Mouse (Mus musculus): Measurements from ENCODE around the gene Slfn14. TPM values are rescaled to one million over a fixed set of nuclear protein-coding genes. Genes with fewer than 3 reads are reported as not detected.
"Not testable (repeated sequence)": the region's sequence is repeated elsewhere in the genome, so short reads cannot be mapped to it uniquely, and the experiment has no call there.

Gene Slfn14
- polyA plus RNA-seq, 1 experiment from 2014 or later: 3.9 TPM

DNA sequence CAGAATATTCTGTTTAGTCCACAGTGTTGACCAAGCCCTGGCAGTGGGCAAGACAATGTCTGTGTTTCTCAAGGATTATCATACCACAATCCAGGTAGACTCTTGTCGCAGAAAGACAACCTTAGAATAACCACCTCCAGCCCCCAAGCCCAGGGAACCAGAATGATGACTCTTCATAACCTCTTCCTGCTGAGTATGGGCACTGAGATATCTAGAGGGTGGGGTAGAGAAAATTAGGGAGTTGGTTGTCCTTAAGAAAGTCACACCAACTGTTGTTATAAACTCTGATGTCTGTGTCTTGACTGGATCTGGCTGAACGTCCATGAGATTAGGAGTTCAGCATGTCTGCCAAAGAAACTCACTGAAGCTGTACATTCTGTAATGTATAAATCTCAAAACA is 48.1 kb downstream of the Slfn14 start:
- Histone ChIP-seq H3K27ac (ENCODE audit: low read depth, low read length) (no peak overlapping the region), H3K4me3 (ENCODE audit: low read depth, low read length) (no peak overlapping the region), H3K9ac (ENCODE audit: low read depth, low read length) (no peak overlapping the region), H3K4me1 (ENCODE audit: control insufficient read depth, insufficient read depth, low read length) (no peaks in the 10 kb centered on the region), H3K27me3 (ENCODE audit: control insufficient read depth, insufficient read depth, low read length) (no peaks in the 10 kb centered on the region), H3K9me3 (replicated peaks; ENCODE audit: control insufficient read depth, low read length) (no peaks in the 10 kb centered on the region), H3K36me3 (ENCODE audit: control insufficient read depth, insufficient read depth, low read length) (no peaks in the 10 kb centered on the region), H3K4me2 (no peak overlapping the region)
- WGBS (ENCODE audit: insufficient replicate concordance): 84% methylated on average over 2 of the region's 2 CpGs
- no peak for ATAC-seq (replicated peaks; ENCODE audit: insufficient number of reproducible peaks, low FRiP score, low TSS enrichment)

GRCm38 (mm10) chr11:83237390-83237789 is 49.1 kb downstream of the Slfn14 start:
- not testable (repeated sequence) for H3K27me3 ChIP-seq (ENCODE audit: control insufficient read depth, insufficient read depth, low read length); H3K4me2 ChIP-seq; H3K4me1 ChIP-seq (ENCODE audit: control insufficient read depth, insufficient read depth, low read length); ATAC-seq (replicated peaks; ENCODE audit: insufficient number of reproducible peaks, low FRiP score, low TSS enrichment); H3K9me3 ChIP-seq (replicated peaks; ENCODE audit: control insufficient read depth, low read length); H3K4me3 ChIP-seq (ENCODE audit: low read depth, low read length); H3K36me3 ChIP-seq (ENCODE audit: control insufficient read depth, insufficient read depth, low read length); H3K9ac ChIP-seq (ENCODE audit: low read depth, low read length); H3K27ac ChIP-seq (ENCODE audit: low read depth, low read length)
- 80% methylated on average over 9 of the region's 9 CpGs for WGBS (ENCODE audit: insufficient replicate concordance)

- H3K4me3 ChIP-seq (ENCODE audit: low read depth, low read length); H3K36me3 ChIP-seq (ENCODE audit: control insufficient read depth, insufficient read depth, low read length); H3K27me3 ChIP-seq (ENCODE audit: control insufficient read depth, insufficient read depth, low read length); ATAC-seq (replicated peaks; ENCODE audit: insufficient number of reproducible peaks, low FRiP score, low TSS enrichment); H3K9ac ChIP-seq (ENCODE audit: low read depth, low read length); H3K27ac ChIP-seq (ENCODE audit: low read depth, low read length); H3K4me1 ChIP-seq (ENCODE audit: control insufficient read depth, insufficient read depth, low read length); H3K9me3 ChIP-seq (replicated peaks; ENCODE audit: control insufficient read depth, low read length); H3K4me2 ChIP-seq: not testable (repeated sequence)
- 42% methylated on average over 5 of the region's 5 CpGs for WGBS (ENCODE audit: insufficient replicate concordance)
Measured at GRCm38 (mm10) chr11:83233621-83234020, 52.9 kb downstream of the Slfn14 start.

GRCm38 (mm10) chr11:83230966-83231365 is 55.6 kb downstream of the Slfn14 start:
- 58% methylated on average over 3 of the region's 3 CpGs for WGBS (ENCODE audit: insufficient replicate concordance)
- H3K4me3 ChIP-seq (ENCODE audit: low read depth, low read length): no peak overlapping the region

GRCm38 (mm10) chr11:83227926-83228723 is 58.4 kb downstream of the Slfn14 start:
- Histone ChIP-seq H3K9ac (ENCODE audit: low read depth, low read length) (no peak overlapping the region), H3K27me3 (ENCODE audit: control insufficient read depth, insufficient read depth, low read length) (no peaks in the 10 kb centered on the region), H3K4me2 (no peak overlapping the region), H3K9me3 (replicated peaks; ENCODE audit: control insufficient read depth, low read length) (no peaks in the 10 kb centered on the region), H3K4me1 (ENCODE audit: control insufficient read depth, insufficient read depth, low read length) (no peaks in the 10 kb centered on the region), H3K27ac (ENCODE audit: low read depth, low read length) (no peak overlapping the region), H3K4me3 (ENCODE audit: low read depth, low read length) (no peak overlapping the region), H3K36me3 (ENCODE audit: control insufficient read depth, insufficient read depth, low read length) (no peaks in the 10 kb centered on the region)
- no peak for ATAC-seq (replicated peaks; ENCODE audit: insufficient number of reproducible peaks, low FRiP score, low TSS enrichment)
- 76% methylated on average over 7 of the region's 7 CpGs for WGBS (ENCODE audit: insufficient replicate concordance)

More at GRCm38 (mm10) chr11:83230966-83231365, 55.6 kb downstream of the Slfn14 start:
- Histone ChIP-seq H3K27me3 (ENCODE audit: control insufficient read depth, insufficient read depth, low read length) (no peaks in the 10 kb centered on the region), H3K4me2 (no peak overlapping the region), H3K9me3 (replicated peaks; ENCODE audit: control insufficient read depth, low read length) (no peaks in the 10 kb centered on the region), H3K4me1 (ENCODE audit: control insufficient read depth, insufficient read depth, low read length) (no peaks in the 10 kb centered on the region), H3K27ac (ENCODE audit: low read depth, low read length) (no peak overlapping the region), H3K9ac (ENCODE audit: low read depth, low read length) (no peak overlapping the region), H3K36me3 (ENCODE audit: control insufficient read depth, insufficient read depth, low read length) (no peaks in the 10 kb centered on the region)
- ATAC-seq (replicated peaks; ENCODE audit: insufficient number of reproducible peaks, low FRiP score, low TSS enrichment): no peak

GRCm38 (mm10) chr11:83225371-83225960 is 61.1 kb downstream of the Slfn14 start:
- WGBS (ENCODE audit: insufficient replicate concordance): 83% methylated on average over 9 of the region's 9 CpGs
- H3K4me3 ChIP-seq (ENCODE audit: low read depth, low read length): no peak overlapping the region
- no peak overlapping the region for H3K9ac ChIP-seq (ENCODE audit: low read depth, low read length)
- no peak for ATAC-seq (replicated peaks; ENCODE audit: insufficient number of reproducible peaks, low FRiP score, low TSS enrichment)
- no peaks in the 10 kb centered on the region for H3K9me3 ChIP-seq (replicated peaks; ENCODE audit: control insufficient read depth, low read length)
- H3K36me3 ChIP-seq (ENCODE audit: control insufficient read depth, insufficient read depth, low read length): no peaks in the 10 kb centered on the region
- no peak overlapping the region for H3K27ac ChIP-seq (ENCODE audit: low read depth, low read length)
- H3K4me1 ChIP-seq (ENCODE audit: control insufficient read depth, insufficient read depth, low read length): no peaks in the 10 kb centered on the region
- H3K27me3 ChIP-seq (ENCODE audit: control insufficient read depth, insufficient read depth, low read length): no peaks in the 10 kb centered on the region
- no peak overlapping the region for H3K4me2 ChIP-seq

Other genes with a start within 250 kb of the Slfn14 start
- gene Slfn2, start 221.6 kb downstream of the Slfn14 start, polyA plus RNA-seq (2014; fragmentation: Nextera tagmentation; extraction: Ambion mirVana): 2.4 and 2.7 TPM in 2 replicates
- not detected in 2 replicates for gene Slfn1, start 169.9 kb downstream of the Slfn14 start, polyA plus RNA-seq (2014; fragmentation: Nextera tagmentation; extraction: Ambion mirVana)
- 0.06 TPM in 1 of 2 replicates, not detected in the other for gene Slfn4, start 111.5 kb downstream of the Slfn14 start, polyA plus RNA-seq (2014; fragmentation: Nextera tagmentation; extraction: Ambion mirVana)
- gene Slfn3, start 95.4 kb downstream of the Slfn14 start, polyA plus RNA-seq (2014; fragmentation: Nextera tagmentation; extraction: Ambion mirVana): 1.4 and 1.5 TPM in 2 replicates
- gene Ap2b1, start 12.3 kb upstream of the Slfn14 start, polyA plus RNA-seq (2014; fragmentation: Nextera tagmentation; extraction: Ambion mirVana): 51.5 and 66.1 TPM in 2 replicates
- 9.6 and 9.7 TPM in 2 replicates for gene Pex12, start 15.9 kb upstream of the Slfn14 start, polyA plus RNA-seq (2014; fragmentation: Nextera tagmentation; extraction: Ambion mirVana)
- 4.4 and 5.3 TPM in 2 replicates for gene Rasl10b, start 122.4 kb upstream of the Slfn14 start, polyA plus RNA-seq (2014; fragmentation: Nextera tagmentation; extraction: Ambion mirVana)
- 0.10 and 0.14 TPM in 2 replicates for gene Gas2l2, start 142.7 kb upstream of the Slfn14 start, polyA plus RNA-seq (2014; fragmentation: Nextera tagmentation; extraction: Ambion mirVana)
- gene 1700020L24Rik, start 151.0 kb upstream of the Slfn14 start, polyA plus RNA-seq (2014; fragmentation: Nextera tagmentation; extraction: Ambion mirVana): 2.1 and 2.3 TPM in 2 replicates
- gene Mmp28, start 176.3 kb upstream of the Slfn14 start, polyA plus RNA-seq (2014; fragmentation: Nextera tagmentation; extraction: Ambion mirVana): 3.3 and 5.6 TPM in 2 replicates
- 6.0 and 15.1 TPM in 2 replicates for gene Taf15, start 186.4 kb upstream of the Slfn14 start, polyA plus RNA-seq (2014; fragmentation: Nextera tagmentation; extraction: Ambion mirVana)
- gene Heatr9, start 235.4 kb upstream of the Slfn14 start, polyA plus RNA-seq (2014; fragmentation: Nextera tagmentation; extraction: Ambion mirVana): not detected in 2 replicates
- 0.35 TPM in 1 of 2 replicates, not detected in the other for gene Ccl5, start 243.8 kb upstream of the Slfn14 start, polyA plus RNA-seq (2014; fragmentation: Nextera tagmentation; extraction: Ambion mirVana)

Measured in heart, embryonic 11.5 days (tissue).